Mouse (Mus musculus) liver, embryonic 14.5 days (tissue): ENCODE results near the gene Cd248. TPM values are rescaled to one million over a fixed set of nuclear protein-coding genes. Genes with fewer than 3 reads are reported as not detected.

Experiments
- ATAC-seq: fragments of 200-750 bp; cut with Nextera tagmentation; 2 replicates; pipeline ENCODE4 v1.8.0; 2017; ENCODE audit warnings: moderate number of reproducible peaks, mild to moderate bottlenecking, moderate library complexity; ENCODE audit not compliant: insufficient read depth
- DNase-seq, 3 experiments: peaks; one replicate each; pipeline ENCODE4 v3.0.0-alpha.2; 2012 to 2013; ENCODE audit warnings: low read depth in 3 of 3, low spot score in 3 of 3
- H3K27ac ChIP-seq: fragments of 300-500 bp; sonication (generic); 2 replicates; pipeline ENCODE4 v1.5.1; 2014; ENCODE audit warnings: moderate library complexity, mild to moderate bottlenecking, control low read depth, inconsistent platforms
- H3K27me3 ChIP-seq: fragments of 300-500 bp; sonication (generic); 2 replicates; pipeline ENCODE4 v1.6.1; 2014; ENCODE audit warnings: mild to moderate bottlenecking, low read length, moderate library complexity; ENCODE audit not compliant: control insufficient read depth, insufficient read depth
- H3K36me3 ChIP-seq: fragments of 300-500 bp; sonication (generic); replicated peaks from 2 replicates; pipeline ENCODE4 v1.6.1; 2014; ENCODE audit warnings: low read depth; ENCODE audit not compliant: control insufficient read depth, insufficient read depth
- H3K4me1 ChIP-seq, 2 experiments: fragments of 200-500 bp in 1 of 2; fragments of 300-500 bp in 1 of 2; sonication (generic) in 1 of 2; replicated peaks; 2 replicates each; pipeline ENCODE4 v1.6.1; 2012 to 2014; ENCODE audit warnings: antibody characterized with exemption in 1 of 2, inconsistent platforms in 1 of 2, low read length in 1 of 2; ENCODE audit not compliant: control insufficient read depth in 2 of 2, insufficient read depth in 2 of 2
- H3K4me2 ChIP-seq: fragments of 300-500 bp; sonication (generic); 2 replicates; pipeline ENCODE4 v1.6.1; 2014; ENCODE audit warnings: low read depth, mild to moderate bottlenecking, control low read depth, moderate library complexity
- H3K4me3 ChIP-seq, 2 experiments: fragments of 200-500 bp in 1 of 2; fragments of 300-500 bp in 1 of 2; sonication (generic) in 1 of 2; 2 replicates each; pipeline ENCODE4 v1.5.1; 2012 to 2014; ENCODE audit warnings: low read depth in 2 of 2, low read length in 2 of 2, mild to moderate bottlenecking in 2 of 2, control low read depth in 1 of 2, inconsistent platforms in 1 of 2, moderate library complexity in 1 of 2; ENCODE audit not compliant: insufficient read depth in 1 of 2
- H3K9ac ChIP-seq: fragments of 300-500 bp; sonication (generic); replicated peaks from 2 replicates; pipeline ENCODE4 v1.6.1; 2014; ENCODE audit warnings: mild to moderate bottlenecking, control low read depth, moderate library complexity
- H3K9me3 ChIP-seq: fragments of 300-500 bp; sonication (generic); 2 replicates; pipeline ENCODE4 v1.6.1; 2016; ENCODE audit warnings: low read length, mixed read lengths; ENCODE audit not compliant: control insufficient read depth
- CTCF ChIP-seq: IDR thresholded peaks from 2 replicates; pipeline ENCODE4 v1.5.1; 2016; ENCODE audit warnings: antibody characterized with exemption, low read depth, control low read depth
- EP300 ChIP-seq: IDR thresholded peaks from 2 replicates; pipeline ENCODE4 v1.6.1; 2016; ENCODE audit warnings: antibody characterized with exemption, low read depth
- WGBS: fragments of 180-500 bp; shearing (Covaris S2); extraction: QIAGEN DNeasy Blood & Tissue Kit; methylation state at CpG from one replicate; pipeline ENCODE4 v1.1.7; 2014; ENCODE audit not compliant: insufficient replicate concordance; 5-methylcytosine and 5-hydroxymethylcytosine counted together
- polyA plus RNA-seq, 2 experiments: library from polyadenylated mRNA; depleted of rRNA in 1 of 2; stranded (reverse) in 1 of 2; unstranded in 1 of 2; fragments of >200 nt; fragmentation: Nextera tagmentation in 1 of 2; extraction: Ambion mirVana in 1 of 2; gene quantifications; 2 replicates each; pipeline versions ENCODE4 v1.2.1 to v1.2.3; 2012 to 2014

The Cd248 gene
- polyA plus RNA-seq, 2 experiments = 2.0 to 2.8 TPM

- Histone ChIP-seq H3K36me3 (no peaks in the 10 kb centered on the region), H3K9ac (no peak overlapping the region), H3K27me3 (peaks cover 19% of the 10 kb centered on the region), H3K4me1 (no peaks in the 10 kb centered on the region), H3K4me2 (no peak overlapping the region), H3K27ac (no peak overlapping the region), H3K9me3 (no peaks in the 10 kb centered on the region), H3K4me3 (no peak overlapping the region)
- WGBS = 81% methylated on average over 14 of the region's 14 CpGs
- DNase-seq (no peak), ATAC-seq (no peak)
- TF ChIP-seq EP300 (no peak), CTCF (no peak)
Measured at GRCm38 (mm10) chr19:5048138-5049056, 19.5 kb upstream of the Cd248 start.

GRCm38 (mm10) chr19:5049325-5049724 lies 18.6 kb upstream of the Cd248 start:
- no peak for ATAC-seq
- no peak for DNase-seq
- H3K27me3 ChIP-seq = peaks cover 21% of the 10 kb centered on the region
- H3K9ac ChIP-seq = no peak overlapping the region
- H3K9me3 ChIP-seq = no peaks in the 10 kb centered on the region
- no peak for TF ChIP-seq EP300
- WGBS = 65% methylated on average over 6 of the region's 6 CpGs
- no peak overlapping the region for H3K4me3 ChIP-seq
- H3K4me2 ChIP-seq = no peak overlapping the region
- no peaks in the 10 kb centered on the region for H3K4me1 ChIP-seq
- no peaks in the 10 kb centered on the region for H3K36me3 ChIP-seq
- no peak overlapping the region for H3K27ac ChIP-seq

GRCm38 (mm10) chr19:5050047-5050905 lies 17.6 kb upstream of the Cd248 start, which contains the start of gene Rin1:
Gene Rin1 (plus strand): TSS chr19:5050481.
- 19% methylated on average over 14 of the region's 14 CpGs for WGBS
- Histone ChIP-seq H3K27me3 (peaks cover 21% of the 10 kb centered on the region), H3K27ac (no peak within 1 kb of the TSS), H3K4me2 (peak within 1 kb of the TSS; percentile 13; the same call in 1 of the 2 replicates), H3K36me3 (no peaks in the 10 kb centered on the region), H3K9ac (no peak within 1 kb of the TSS), H3K9me3 (no peaks in the 10 kb centered on the region), H3K4me1 (no peaks in the 10 kb centered on the region), H3K4me3 (no peak within 1 kb of the TSS)
- no peak for DNase-seq
- TF ChIP-seq CTCF (peak; percentile 56), EP300 (no peak)
- no peak for ATAC-seq

GRCm38 (mm10) chr19:5051031-5051430 lies 16.8 kb upstream of the Cd248 start:
- TF ChIP-seq CTCF (no peak), EP300 (no peak)
- Histone ChIP-seq H3K9me3 (no peaks in the 10 kb centered on the region), H3K4me3 (no peak overlapping the region), H3K4me2 (peak overlapping the region; percentile 13; the same call in 1 of the 2 replicates), H3K9ac (no peak overlapping the region), H3K27me3 (peaks cover 21% of the 10 kb centered on the region), H3K36me3 (no peaks in the 10 kb centered on the region), H3K27ac (no peak overlapping the region), H3K4me1 (no peaks in the 10 kb centered on the region)
- no peak for ATAC-seq
- 14% methylated on average over 17 of the region's 17 CpGs for WGBS
- no peak for DNase-seq

- Histone ChIP-seq H3K9ac (no peak overlapping the region), H3K4me2 (no peak overlapping the region), H3K27me3 (peaks cover 21% of the 10 kb centered on the region), H3K27ac (no peak overlapping the region), H3K4me3 (no peak overlapping the region), H3K9me3 (no peaks in the 10 kb centered on the region), H3K36me3 (no peaks in the 10 kb centered on the region), H3K4me1 (no peaks in the 10 kb centered on the region; a peak in 1 of 4 replicates)
- TF ChIP-seq EP300 = no peak
- TF ChIP-seq CTCF = no peak
- DNase-seq = no peak
- no peak for ATAC-seq
- 50% methylated on average over 3 of the region's 3 CpGs for WGBS
Measured at GRCm38 (mm10) chr19:5051515-5051914, 16.4 kb upstream of the Cd248 start.
